Mouse (Mus musculus) megakaryocyte progenitor cell, adult 5-6 weeks (primary cell): ENCODE results near the gene Unc93b1. TPM values are rescaled to one million over a fixed set of nuclear protein-coding genes. Genes with fewer than 3 reads are reported as not detected.

Source experiments
- ATAC-seq: replicated peaks from 2 replicates; pipeline ENCODE4 v1.8.0; 2016; ENCODE audit warnings: mild to moderate bottlenecking, moderate TSS enrichment, inconsistent platforms; ENCODE audit not compliant: poor library complexity
- total RNA-seq, 2 experiments: library from RNA; stranded (forward) in 1 of 2; stranded (reverse) in 1 of 2; fragments of 157-497, 149-512 nt in 1 of 2; fragments of 200-1000 nt in 1 of 2; gene quantifications; 2 replicates each; pipeline versions ENCODE4 v1.2.3 to v1.2.4; 2015 to 2017

Gene Unc93b1
- total RNA-seq, 2 experiments from 2014 or later: 95.9 to 202 TPM

DNA sequence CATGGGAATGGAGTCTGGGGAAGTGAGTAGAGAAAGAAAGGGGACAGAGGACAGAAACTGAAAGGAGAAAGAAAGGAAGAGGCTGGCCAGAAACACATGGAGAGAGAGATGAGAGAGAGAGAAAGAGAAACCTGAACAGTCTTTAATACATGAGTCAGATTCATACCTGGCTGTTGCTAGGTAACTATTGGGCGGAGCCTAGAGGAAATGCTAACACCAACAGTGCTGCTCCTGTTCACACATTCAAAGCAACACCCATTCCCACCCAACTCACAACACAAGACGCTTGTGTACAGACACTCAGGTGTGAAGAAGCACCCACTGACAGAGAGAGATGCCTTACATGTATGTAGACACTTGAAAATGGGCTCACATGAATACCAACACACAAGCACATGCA, 40.9 kb downstream of the Unc93b1 start:
- no peak for ATAC-seq

DNA sequence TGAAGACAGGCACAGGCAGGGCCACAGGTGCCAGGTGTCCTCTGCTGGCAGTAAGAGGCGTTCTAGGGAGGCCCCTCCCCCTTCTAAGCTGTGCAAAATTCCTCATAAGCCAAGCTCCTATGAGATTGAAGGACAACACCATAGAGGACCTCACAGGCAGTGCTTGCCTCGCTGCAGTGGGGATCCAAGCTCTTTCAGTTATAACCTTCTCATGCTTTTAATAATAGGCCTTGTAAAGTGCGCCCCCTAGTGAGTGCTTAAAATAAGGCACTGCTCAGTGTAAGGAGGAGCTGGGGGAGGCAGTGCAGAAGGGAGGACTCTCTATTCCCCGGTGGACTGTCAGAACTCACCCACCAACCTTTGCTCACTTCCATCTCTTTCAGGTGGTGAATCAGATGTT, 45.3 kb downstream of the Unc93b1 start:
- peak; percentile 82 for ATAC-seq

DNA sequence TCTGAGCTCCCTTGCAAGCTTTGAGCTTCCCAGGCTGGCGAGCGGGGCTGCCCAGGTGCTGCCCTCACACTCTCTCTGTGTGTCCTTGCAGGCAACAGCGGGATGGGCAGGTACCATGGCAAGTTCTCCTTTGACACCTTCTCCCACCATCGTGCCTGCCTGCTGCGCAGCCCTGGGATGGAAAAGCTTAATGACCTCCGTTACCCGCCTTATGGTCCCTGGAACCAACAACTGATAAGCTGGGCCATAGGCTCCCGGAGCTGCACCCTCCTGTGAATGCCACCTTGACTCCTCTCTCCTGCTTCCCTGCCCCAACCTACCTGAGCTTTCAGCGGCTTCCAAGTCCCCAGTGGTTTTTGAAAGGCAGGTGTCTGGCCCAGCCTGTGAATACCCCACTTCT, 45.9 kb downstream of the Unc93b1 start:
- no peak for ATAC-seq

GRCm38 (mm10) chr19:3983527-3984200, 48.7 kb downstream of the Unc93b1 start:
- no peak for ATAC-seq

DNA sequence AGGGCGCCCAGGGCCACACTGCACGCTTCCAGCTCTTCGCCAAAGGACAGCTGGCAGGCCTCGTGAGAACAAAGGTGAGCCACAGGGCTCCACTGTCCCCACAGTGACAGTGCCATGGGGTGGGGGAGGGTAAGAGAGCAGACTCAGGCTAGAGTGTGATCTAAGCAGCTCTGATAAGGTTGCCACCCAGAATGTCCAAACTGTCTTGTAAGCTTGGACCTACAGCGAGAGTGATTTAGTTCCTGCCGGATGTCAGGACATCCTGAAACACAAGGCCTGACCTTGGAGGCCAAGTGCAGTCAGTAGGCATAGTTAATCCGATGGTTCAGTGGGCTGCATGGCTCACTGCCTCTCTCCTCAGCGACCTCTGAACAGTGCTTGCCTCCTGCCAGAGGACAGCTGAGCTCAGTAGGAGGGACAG, 50.3 kb downstream of the Unc93b1 start:
- no peak for ATAC-seq

DNA sequence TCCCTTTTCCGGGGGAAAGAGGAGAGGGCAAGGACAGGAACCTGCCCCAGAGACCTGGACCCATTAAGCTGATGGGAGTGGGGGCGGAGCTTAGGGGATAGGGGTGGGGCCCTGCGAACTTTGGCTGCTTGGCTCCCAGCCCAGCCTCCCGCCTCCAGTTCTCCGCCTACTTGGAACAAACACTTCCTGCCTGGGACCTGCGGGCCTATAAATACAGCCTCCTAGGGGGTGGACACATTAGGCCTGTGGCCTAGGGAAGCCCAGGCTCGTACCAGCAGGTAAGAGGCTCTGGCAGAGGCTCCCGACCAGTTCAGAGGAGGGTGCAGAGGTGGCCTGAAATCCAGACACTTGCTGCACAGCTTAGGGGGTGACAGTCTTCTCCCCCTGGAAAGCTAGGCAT, 51.3 kb downstream of the Unc93b1 start, which contains the start of gene Acy3:
Acy3 (plus strand) TSS at position 237 of the 400 bp plus-strand sequence.
- ATAC-seq: peak; percentile 82

GRCm38 (mm10) chr19:3988066-3988465, 53.1 kb downstream of the Unc93b1 start:
- ATAC-seq: no peak

GRCm38 (mm10) chr19:3988750-3989149, 53.8 kb downstream of the Unc93b1 start:
- no peak for ATAC-seq

GRCm38 (mm10) chr19:3990804-3991203, 55.8 kb downstream of the Unc93b1 start:
- ATAC-seq: no peak

DNA sequence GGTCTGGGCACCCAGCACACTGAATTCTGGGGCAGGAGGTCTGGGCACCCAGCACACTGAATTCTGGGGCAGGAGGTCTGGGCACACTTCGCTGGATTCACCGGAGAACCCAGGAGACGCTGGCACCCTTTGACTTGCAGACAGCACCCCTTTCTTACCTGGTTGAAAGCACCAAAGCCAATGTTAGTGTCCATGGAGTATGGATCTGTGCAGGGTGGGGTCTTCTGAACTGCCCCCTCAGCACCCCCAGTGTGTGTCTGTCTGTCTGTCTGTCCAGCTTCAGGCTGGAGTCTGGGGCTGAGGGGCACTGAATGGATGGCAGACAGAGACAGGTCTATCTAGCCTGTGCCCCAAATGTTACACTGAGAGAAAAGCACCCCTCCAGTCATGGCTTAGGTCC, 56.6 kb downstream of the Unc93b1 start:
- no peak for ATAC-seq

DNA sequence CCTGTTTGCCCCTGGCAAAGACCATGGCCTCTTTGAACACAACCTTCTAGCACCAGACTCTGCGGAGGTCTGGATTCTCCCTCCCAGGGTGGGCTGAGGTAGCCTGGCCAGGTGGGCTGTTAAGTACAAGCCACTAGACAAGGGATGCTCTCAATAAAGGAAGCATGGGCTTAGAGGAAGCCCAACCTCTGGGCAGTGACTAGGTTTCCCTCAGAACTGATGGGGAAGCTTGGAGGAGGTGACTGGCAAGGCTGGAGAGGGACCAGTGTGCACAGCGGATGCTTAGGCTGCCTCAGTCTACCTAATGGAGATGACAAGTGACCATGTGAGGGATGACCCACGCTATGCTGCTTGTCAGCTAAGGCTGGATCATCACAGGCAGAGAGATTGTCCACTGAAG, 57.0 kb downstream of the Unc93b1 start:
- ATAC-seq: no peak

DNA sequence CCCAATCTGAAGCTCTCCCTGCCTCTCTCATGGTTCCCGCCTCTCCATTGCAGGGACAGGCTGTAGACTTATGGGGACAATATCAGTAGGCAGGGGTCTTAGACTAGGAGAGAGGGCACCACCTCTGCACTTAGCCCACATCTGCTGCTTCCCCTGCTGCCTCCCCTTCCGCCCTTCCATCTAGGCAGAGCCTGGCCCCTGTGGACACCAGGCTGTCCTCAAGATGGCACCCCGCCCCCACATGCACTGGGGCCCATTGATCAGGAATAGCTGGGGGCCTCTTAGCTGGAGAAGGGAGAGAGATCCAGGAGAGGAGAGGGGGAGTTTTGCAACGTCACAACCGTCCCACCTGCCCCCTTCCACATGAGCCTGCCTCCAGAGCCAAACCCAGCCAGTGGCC, 57.4 kb downstream of the Unc93b1 start, which contains the start of gene Tbx10:
Tbx10 (plus strand) TSS at position 337 of the 400 bp plus-strand sequence.
- ATAC-seq: no peak

- no peak for ATAC-seq
Measured at GRCm38 (mm10) chr19:3994932-3995331, 59.9 kb downstream of the Unc93b1 start.

GRCm38 (mm10) chr19:3995505-3995904, 60.5 kb downstream of the Unc93b1 start:
- ATAC-seq: no peak

DNA sequence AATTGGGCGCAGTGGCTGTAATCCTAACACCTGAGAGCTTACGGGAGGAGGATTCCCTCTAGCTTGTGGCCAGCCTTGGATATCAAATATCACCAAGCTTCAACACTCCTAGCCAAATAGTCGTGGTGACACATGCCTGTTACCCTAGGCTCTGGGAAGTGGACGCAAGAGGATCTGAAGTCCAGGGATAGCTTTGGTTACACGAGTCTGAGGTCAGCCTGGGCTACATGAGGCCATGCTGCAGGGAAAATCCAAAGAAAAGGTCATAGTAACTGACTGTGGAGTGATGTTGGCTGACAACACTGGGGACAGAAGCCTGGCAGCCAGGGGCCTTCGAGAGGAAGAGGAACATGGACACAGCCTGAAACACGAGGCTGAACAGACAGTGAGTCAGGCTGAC, 61.1 kb downstream of the Unc93b1 start:
- no peak for ATAC-seq

GRCm38 (mm10) chr19:3996747-3997146, 61.8 kb downstream of the Unc93b1 start:
- no peak for ATAC-seq

- ATAC-seq: no peak
Measured at GRCm38 (mm10) chr19:3997231-3997630, 62.2 kb downstream of the Unc93b1 start.

DNA sequence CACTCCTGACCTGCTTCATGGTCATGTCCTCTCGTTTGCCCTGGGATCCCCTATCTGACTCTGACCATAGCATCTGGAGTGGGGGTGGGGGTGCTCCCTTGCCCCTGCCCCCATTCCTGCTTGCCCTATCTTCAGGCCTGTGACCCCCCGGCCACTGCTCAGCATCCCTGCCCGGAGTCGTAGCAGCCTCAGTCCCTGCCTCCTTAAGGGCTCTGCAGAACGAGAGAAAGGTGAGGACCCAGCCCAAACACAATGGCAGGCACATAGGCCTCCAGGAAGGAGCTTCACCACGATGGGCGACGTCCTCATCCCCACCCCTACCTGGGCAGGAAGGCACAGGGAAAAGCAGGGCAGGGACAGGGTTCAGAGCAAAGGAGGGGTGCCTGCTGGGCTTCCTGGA, 63.3 kb downstream of the Unc93b1 start:
- ATAC-seq: no peak

Other genes with a start within 250 kb of the Unc93b1 start
- gene Lrp5, start 248.6 kb upstream of the Unc93b1 start, total RNA-seq (2015): 20.3 and 22.4 TPM in 2 replicates
- gene Lrp5, start 248.6 kb upstream of the Unc93b1 start, total RNA-seq (2017): 17.3 and 20.4 TPM in 2 replicates
- gene 1810055G02Rik, start 226.9 kb upstream of the Unc93b1 start, total RNA-seq (2015): 12.5 and 12.8 TPM in 2 replicates
- gene 1810055G02Rik, start 226.9 kb upstream of the Unc93b1 start, total RNA-seq (2017): 6.0 and 7.1 TPM in 2 replicates
- gene Kmt5b, start 167.8 kb upstream of the Unc93b1 start, total RNA-seq (2015): 20.1 and 21.9 TPM in 2 replicates
- 29.5 and 42.7 TPM in 2 replicates for gene Kmt5b, start 167.8 kb upstream of the Unc93b1 start, total RNA-seq (2017)
- 39.7 and 43.8 TPM in 2 replicates for gene Chka, start 83.4 kb upstream of the Unc93b1 start, total RNA-seq (2015)
- gene Chka, start 83.4 kb upstream of the Unc93b1 start, total RNA-seq (2017): 38.2 and 39.8 TPM in 2 replicates
- gene Tcirg1, start 28.1 kb upstream of the Unc93b1 start, total RNA-seq (2015): 122 and 178 TPM in 2 replicates
- 208 and 211 TPM in 2 replicates for gene Tcirg1, start 28.1 kb upstream of the Unc93b1 start, total RNA-seq (2017)
- 239 and 257 TPM in 2 replicates for gene Ndufs8, start 22.4 kb upstream of the Unc93b1 start, total RNA-seq (2015)
- gene Ndufs8, start 22.4 kb upstream of the Unc93b1 start, total RNA-seq (2017): 65.6 and 86.1 TPM in 2 replicates
- 5.0 and 6.9 TPM in 2 replicates for gene Aldh3b1, start 5.4 kb upstream of the Unc93b1 start, total RNA-seq (2015)
- 10.5 and 12.6 TPM in 2 replicates for gene Aldh3b1, start 5.4 kb upstream of the Unc93b1 start, total RNA-seq (2017)
- gene Aldh3b3, start 23.5 kb downstream of the Unc93b1 start, total RNA-seq (2015): 0.32 and 0.71 TPM in 2 replicates
- gene Aldh3b3, start 23.5 kb downstream of the Unc93b1 start, total RNA-seq (2017): 0.04 and 0.27 TPM in 2 replicates
- gene Aldh3b2, start 37.1 kb downstream of the Unc93b1 start, total RNA-seq (2015): not detected in 2 replicates
- 0.25 TPM in 1 of 2 replicates, not detected in the other for gene Aldh3b2, start 37.1 kb downstream of the Unc93b1 start, total RNA-seq (2017)
- 3.4 and 3.9 TPM in 2 replicates for gene Acy3, start 51.4 kb downstream of the Unc93b1 start, total RNA-seq (2015)
- gene Acy3, start 51.4 kb downstream of the Unc93b1 start, total RNA-seq (2017): 1.2 and 1.6 TPM in 2 replicates
- gene Tbx10, start 57.6 kb downstream of the Unc93b1 start, total RNA-seq (2015): not detected in 2 replicates
- not detected in 2 replicates for gene Tbx10, start 57.6 kb downstream of the Unc93b1 start, total RNA-seq (2017)
- gene Nudt8, start 65.4 kb downstream of the Unc93b1 start, total RNA-seq (2015): 15.1 and 16.2 TPM in 2 replicates
- gene Nudt8, start 65.4 kb downstream of the Unc93b1 start, total RNA-seq (2017): 10.4 and 14.4 TPM in 2 replicates
- gene Gm49405, start 65.4 kb downstream of the Unc93b1 start, total RNA-seq (2015): 0.57 and 1.5 TPM in 2 replicates
- gene Gm49405, start 65.4 kb downstream of the Unc93b1 start, total RNA-seq (2017): 1.5 and 1.9 TPM in 2 replicates
- gene Doc2g, start 68.1 kb downstream of the Unc93b1 start, total RNA-seq (2015): 1.6 and 2.9 TPM in 2 replicates
- 1.3 and 2.9 TPM in 2 replicates for gene Doc2g, start 68.1 kb downstream of the Unc93b1 start, total RNA-seq (2017)
- gene Ndufv1, start 77.6 kb downstream of the Unc93b1 start, total RNA-seq (2015): 123 and 135 TPM in 2 replicates
- gene Ndufv1, start 77.6 kb downstream of the Unc93b1 start, total RNA-seq (2017): 223 and 254 TPM in 2 replicates
- gene Gstp1, start 102.8 kb downstream of the Unc93b1 start, total RNA-seq (2015): 264 and 361 TPM in 2 replicates
- gene Gstp1, start 102.8 kb downstream of the Unc93b1 start, total RNA-seq (2017): 79.8 and 88.4 TPM in 2 replicates
- not detected in 2 replicates for gene Gstp2, start 110.8 kb downstream of the Unc93b1 start, total RNA-seq (2015)
- gene Gstp2, start 110.8 kb downstream of the Unc93b1 start, total RNA-seq (2017): not detected in 2 replicates
- 1.4 and 7.5 TPM in 2 replicates for gene Gstp3, start 124.4 kb downstream of the Unc93b1 start, total RNA-seq (2015)
- gene Gstp3, start 124.4 kb downstream of the Unc93b1 start, total RNA-seq (2017): 2.2 TPM in 2 replicates
- gene Cabp2, start 146.4 kb downstream of the Unc93b1 start, total RNA-seq (2015): not detected in 2 replicates
- not detected in 2 replicates for gene Cabp2, start 146.4 kb downstream of the Unc93b1 start, total RNA-seq (2017)
- 112 and 126 TPM in 2 replicates for gene Cdk2ap2, start 162.0 kb downstream of the Unc93b1 start, total RNA-seq (2015)
- gene Cdk2ap2, start 162.0 kb downstream of the Unc93b1 start, total RNA-seq (2017): 24.2 and 44.8 TPM in 2 replicates
- gene Pitpnm1, start 164.8 kb downstream of the Unc93b1 start, total RNA-seq (2015): 7.8 and 11.2 TPM in 2 replicates
- 6.8 and 17.2 TPM in 2 replicates for gene Pitpnm1, start 164.8 kb downstream of the Unc93b1 start, total RNA-seq (2017)
- gene Aip, start 190.7 kb downstream of the Unc93b1 start, total RNA-seq (2015): 61.9 and 66.4 TPM in 2 replicates
- 24.4 and 31.1 TPM in 2 replicates for gene Aip, start 190.7 kb downstream of the Unc93b1 start, total RNA-seq (2017)
- not detected in 2 replicates for gene Gpr152, start 204.6 kb downstream of the Unc93b1 start, total RNA-seq (2015)
- 0.10 TPM in 1 of 2 replicates, not detected in the other for gene Gpr152, start 204.6 kb downstream of the Unc93b1 start, total RNA-seq (2017)
- not detected in 2 replicates for gene Cabp4, start 208.8 kb downstream of the Unc93b1 start, total RNA-seq (2015)
- not detected in 2 replicates for gene Cabp4, start 208.8 kb downstream of the Unc93b1 start, total RNA-seq (2017)
- 138 and 142 TPM in 2 replicates for gene Coro1b, start 213.4 kb downstream of the Unc93b1 start, total RNA-seq (2015)
- gene Coro1b, start 213.4 kb downstream of the Unc93b1 start, total RNA-seq (2017): 66.4 and 83.5 TPM in 2 replicates
- 96.4 and 114 TPM in 2 replicates for gene Ptprcap, start 218.4 kb downstream of the Unc93b1 start, total RNA-seq (2015)
- gene Ptprcap, start 218.4 kb downstream of the Unc93b1 start, total RNA-seq (2017): 79.5 and 83.5 TPM in 2 replicates
- 21.6 and 22.1 TPM in 2 replicates for gene Rps6kb2, start 228.2 kb downstream of the Unc93b1 start, total RNA-seq (2015)
- 23.1 and 30.2 TPM in 2 replicates for gene Rps6kb2, start 228.2 kb downstream of the Unc93b1 start, total RNA-seq (2017)
- gene Carns1, start 240.3 kb downstream of the Unc93b1 start, total RNA-seq (2015): 2.2 and 2.4 TPM in 2 replicates
- 1.0 and 2.1 TPM in 2 replicates for gene Carns1, start 240.3 kb downstream of the Unc93b1 start, total RNA-seq (2017)